Mouse (Mus musculus) CH12.LX (cell line): ENCODE data around the gene Vmn1r87. TPM values are rescaled to one million over a fixed set of nuclear protein-coding genes. Genes with fewer than 3 reads are reported as not detected.
"Not testable (repeated sequence)": the region's sequence is repeated elsewhere in the genome, so short reads cannot be mapped to it uniquely, and the experiment has no call there.

ENCODE experiments used
- DNase-seq: peaks from one replicate; pipeline ENCODE4 v3.0.0-alpha.2; 2013; ENCODE audit errors: extremely low read depth
- H3K27ac ChIP-seq: 2 replicates; pipeline ENCODE4 v1.5.1; 2012; ENCODE audit warnings: low read depth, mild to moderate bottlenecking, control low read depth, moderate library complexity; ENCODE audit not compliant: insufficient read depth
- H3K27me3 ChIP-seq: replicated peaks from 2 replicates; pipeline ENCODE3; 2012; ENCODE audit warnings: inconsistent platforms
- H3K36me3 ChIP-seq, 2 experiments: replicated peaks in 1 of 2; 2 replicates each; pipeline versions ENCODE3 to v1.6.1; 2012; ENCODE audit warnings: inconsistent platforms in 1 of 2, low read length in 1 of 2, mild to moderate bottlenecking in 1 of 2, mixed read lengths in 1 of 2, moderate library complexity in 1 of 2; ENCODE audit not compliant: control insufficient read depth in 1 of 2, insufficient read depth in 1 of 2
- H3K4me1 ChIP-seq, 2 experiments: 2 replicates each; pipeline ENCODE4 v1.6.1; 2012; ENCODE audit warnings: inconsistent platforms in 1 of 2, moderate library complexity in 1 of 2; ENCODE audit not compliant: insufficient read depth in 2 of 2, control insufficient read depth in 1 of 2
- H3K4me2 ChIP-seq: 2 replicates; pipeline ENCODE4 v1.6.1; 2012; ENCODE audit warnings: low read depth, mild to moderate bottlenecking, control low read depth; ENCODE audit not compliant: poor library complexity, insufficient read depth, severe bottlenecking
- H3K4me3 ChIP-seq, 3 experiments: fragments of 150-350 bp in 1 of 3; sonication (generic) in 1 of 3; replicated peaks in 1 of 3; 2 replicates each; pipeline versions ENCODE3 to v1.5.1; 2011 to 2012; ENCODE audit warnings: low read depth in 2 of 3, low read length in 2 of 3, mild to moderate bottlenecking in 2 of 3, moderate library complexity in 2 of 3, control low read depth in 1 of 3, improper control_type of control experiment in 1 of 3, inconsistent platforms in 1 of 3, mixed read lengths in 1 of 3; ENCODE audit not compliant: poor library complexity in 1 of 3
- H3K79me2 ChIP-seq: replicated peaks from 2 replicates; pipeline ENCODE4 v1.6.1; 2012; ENCODE audit warnings: mild to moderate bottlenecking, moderate library complexity; ENCODE audit not compliant: control insufficient read depth, poor library complexity, insufficient read depth, severe bottlenecking; ENCODE audit errors: extremely low read depth
- H3K9ac ChIP-seq: 2 replicates; pipeline ENCODE4 v1.6.1; 2012; ENCODE audit warnings: low read depth, mild to moderate bottlenecking, control low read depth, moderate library complexity; ENCODE audit not compliant: insufficient read depth
- H3K9me3 ChIP-seq: replicated peaks from 2 replicates; pipeline ENCODE3; 2012; ENCODE audit warnings: low read length, inconsistent platforms, mixed read lengths
- CHD1 ChIP-seq: IDR thresholded peaks from 2 replicates; pipeline ENCODE4 v1.6.1; 2012; ENCODE audit warnings: low read depth, low read length, improper control_type of control experiment, inconsistent platforms
- IRF4 ChIP-seq: IDR thresholded peaks from 2 replicates; pipeline ENCODE4 v1.6.1; 2014; ENCODE audit warnings: low read depth, mild to moderate bottlenecking, inconsistent platforms, low read length, improper control_type of control experiment
- NELFE ChIP-seq: IDR thresholded peaks from 2 replicates; pipeline ENCODE4 v1.6.1; 2011; ENCODE audit warnings: low read depth, low read length, improper control_type of control experiment
- NRF1 ChIP-seq: IDR thresholded peaks from 2 replicates; pipeline ENCODE4 v1.6.1; 2014; ENCODE audit warnings: low read depth, mild to moderate bottlenecking, inconsistent platforms, low read length, improper control_type of control experiment, moderate library complexity
- PAX5 ChIP-seq: IDR thresholded peaks from 2 replicates; pipeline ENCODE4 v1.6.1; 2012; ENCODE audit warnings: low read length, inconsistent platforms, mixed read lengths
- RAD21 ChIP-seq: IDR thresholded peaks from 2 replicates; pipeline ENCODE4 v1.6.1; 2011; ENCODE audit warnings: low read depth, mild to moderate bottlenecking, low read length, improper control_type of control experiment, moderate library complexity
- ZKSCAN1 ChIP-seq: IDR thresholded peaks from 2 replicates; pipeline ENCODE4 v1.6.1; 2012; ENCODE audit warnings: low read depth, inconsistent platforms, low read length, improper control_type of control experiment, borderline replicate concordance
- dilution Hi-C: fragments of 300-500 bp; cut with MboI; formaldehyde crosslinking; loops from 2 replicates; pipeline ENCODE4 v1.14.3; 2020; ENCODE audit warnings: low sequenced_read_pairs; ENCODE audit not compliant: extremely low pct_unique_long_range_greater_than_20kb, extremely low pct_ligation_motif_present
- in situ Hi-C: fragments of 300-500 bp; cut with MboI; formaldehyde crosslinking; loops from 3 replicates; pipeline ENCODE4 v1.14.3; 2019; ENCODE audit warnings: low sequenced_read_pairs, low pct_ligation_motif_present, low pct_unique_long_range_greater_than_20kb, mixed read lengths
- polyA plus RNA-seq: library from polyadenylated mRNA; unstranded; fragments of >175 nt; gene quantifications from 2 replicates; pipeline ENCODE4 v1.2.1, GENCODE M21; 2012; ENCODE audit warnings: low read depth; ENCODE audit not compliant: insufficient read length
- total RNA-seq, 2 experiments: library from RNA; depleted of rRNA; stranded (reverse); fragments of 300-350 nt in 1 of 2; fragments of >200 nt in 1 of 2; gene quantifications; 2 replicates each; pipeline ENCODE4 v1.2.3; 2012 to 2014

Vmn1r87 gene
- total and polyA plus RNA-seq, 3 experiments, result not detected

GRCm38 (mm10) chr7:13137340-13137739 is 2.6 kb downstream of the Vmn1r87 start:
- Histone ChIP-seq H3K27ac (no peak overlapping the region), H3K9me3 (no peaks in the 10 kb centered on the region), H3K27me3 (peaks cover 52% of the 10 kb centered on the region), H3K36me3 (no peaks in the 10 kb centered on the region), H3K4me2 (no peak overlapping the region), H3K9ac (no peak overlapping the region), H3K4me3 (no peak overlapping the region), H3K4me1 (no peaks in the 10 kb centered on the region), H3K79me2 (no peaks in the 10 kb centered on the region)
- TF ChIP-seq CHD1 (no peak), NELFE (no peak), IRF4 (no peak), PAX5 (no peak)
- dilution Hi-C loops (no loop called here), in situ Hi-C loops (no loop called here)
- DNase-seq, result no peak

DNA sequence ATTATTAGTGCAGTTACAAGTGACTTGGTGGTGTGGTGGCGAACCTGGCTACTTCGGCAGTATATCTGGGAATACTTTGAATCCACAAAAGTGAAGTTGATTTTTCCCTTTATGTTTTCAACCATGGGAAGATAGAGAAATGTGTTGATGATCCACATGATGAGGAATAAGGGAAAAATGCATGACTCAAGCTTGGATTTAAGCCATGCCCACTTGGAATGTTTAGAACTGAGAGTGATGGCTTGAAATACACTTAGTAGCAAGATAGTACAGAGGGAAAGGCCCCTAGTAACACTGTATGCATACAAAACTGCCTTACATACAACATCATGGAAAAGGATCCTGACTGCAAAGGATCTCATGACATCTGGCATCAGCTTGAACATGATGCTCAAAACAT is 8.1 kb downstream of the Vmn1r87 start:
- H3K9ac ChIP-seq, result no peak overlapping the region
- H3K79me2 ChIP-seq, result no peaks in the 10 kb centered on the region
- dilution Hi-C loops, result no loop called here
- TF ChIP-seq RAD21, result no peak
- TF ChIP-seq ZKSCAN1, result no peak
- no peak for TF ChIP-seq NRF1
- TF ChIP-seq, all 38 proteins: peak for 0
- Histone ChIP-seq H3K27ac (no peak overlapping the region), H3K4me3 (no peak overlapping the region), H3K27me3 (peaks cover 40% of the 10 kb centered on the region), H3K36me3 (no peaks in the 10 kb centered on the region), H3K4me2 (no peak overlapping the region), H3K9me3 (no peaks in the 10 kb centered on the region), H3K4me1 (no peaks in the 10 kb centered on the region)
- in situ Hi-C loops, result no loop called here
- no peak for DNase-seq

DNA sequence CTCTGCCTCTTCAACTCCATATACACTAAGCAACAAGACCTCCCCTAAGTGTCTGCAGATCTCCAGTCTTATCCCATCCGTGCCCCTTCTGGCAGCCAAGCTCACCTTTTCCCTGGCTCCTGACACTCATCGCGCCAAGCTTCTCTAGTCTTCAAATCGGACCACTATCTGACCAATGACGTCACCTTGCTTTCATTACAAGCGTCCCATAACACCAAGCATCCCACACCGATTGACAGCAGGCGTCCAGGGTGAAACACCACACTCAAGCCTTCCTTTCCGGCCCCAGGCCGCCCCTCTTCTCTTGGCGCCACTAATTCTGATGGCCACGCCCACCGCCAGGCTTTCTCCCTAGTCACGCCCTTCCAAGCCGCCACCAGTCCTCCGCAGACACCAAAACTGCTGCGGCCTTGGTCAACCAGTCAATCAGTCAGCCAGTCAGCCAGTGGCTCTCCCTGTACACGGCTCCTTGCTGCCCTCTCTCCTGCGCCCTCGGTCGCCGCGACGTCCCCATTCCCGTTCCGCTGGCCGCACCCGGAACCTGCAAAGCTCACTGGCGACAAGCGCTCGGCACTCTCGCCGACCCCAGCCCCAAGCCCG is 16.3 kb downstream of the Vmn1r87 start:
- dilution Hi-C loops, DNase-seq, H3K4me3 ChIP-seq, H3K36me3 ChIP-seq, H3K27ac ChIP-seq, H3K9ac ChIP-seq, H3K9me3 ChIP-seq, H3K4me2 ChIP-seq, in situ Hi-C loops, H3K4me1 ChIP-seq, H3K79me2 ChIP-seq: not testable (repeated sequence)
- peaks cover 21% of the 10 kb centered on the region for H3K27me3 ChIP-seq
